8 mouse cellular contexts compared by ENCODE assay signal in genomic region chr8:64761430-64761829, GRCm38 (mm10). TPM values are rescaled to one million over a fixed set of nuclear protein-coding genes. Genes with fewer than 3 reads are reported as not detected.
DNase-seq lines count a peak whose midpoint lies in the region; ATAC-seq and TF ChIP-seq lines count a peak whose summit lies in the region.
"Had no signal": no experiment of that assay in that cellular context is flagged by ENCODE, and none has a peak within 500 bp of the region (broad histone marks: within the 10 kb centered on the region; RNA-seq: fewer than 3 reads in every experiment).

No protein-coding gene starts in this region.

- no peaks in the 10 kb centered on the region for H3K27me3 ChIP-seq in lung, embryonic 16.5 days (ENCODE audit: control insufficient read depth, insufficient read depth, low read depth, low read length)
- H3K27me3 ChIP-seq: midbrain, embryonic 12.5 days had no signal

- TF ChIP-seq CTCF in layer of hippocampus, adult 2 months (conservative IDR thresholded peaks at IDR 0.05): peak; percentile 74

- H3K4me3 ChIP-seq in layer of hippocampus, adult 2 months: no peak overlapping the region
- no peak overlapping the region for H3K4me3 ChIP-seq in lung, embryonic 16.5 days (ENCODE audit: low read length)
- H3K4me3 ChIP-seq: midbrain, embryonic 12.5 days had no signal

- WGBS in lung, embryonic 16.5 days: 73% methylated on average over 8 of the region's 8 CpGs

- peaks cover 7% of the 10 kb centered on the region; the same call in 1 of the 2 replicates for H3K36me3 ChIP-seq in lung, embryonic 16.5 days (ENCODE audit: control insufficient read depth, insufficient read depth, low read length)

- ATAC-seq in lung, embryonic 16.5 days (ENCODE audit: low read depth): peak; percentile 60; the same call in 1 of the 2 replicates

- no peak overlapping the region for H3K4me2 ChIP-seq in lung, embryonic 16.5 days (ENCODE audit: low read depth, low read length)
- H3K4me2 ChIP-seq: midbrain, embryonic 12.5 days had no signal

- H3K4me1 ChIP-seq in lung, embryonic 16.5 days (replicated peaks; ENCODE audit: control insufficient read depth, insufficient read depth, low read length): no peaks in the 10 kb centered on the region
- H3K4me1 ChIP-seq: midbrain, embryonic 12.5 days had no signal

- H3K27ac ChIP-seq in layer of hippocampus, adult 2 months: peak overlapping the region; percentile 34
- no peak overlapping the region for H3K27ac ChIP-seq in lung, embryonic 16.5 days (ENCODE audit: low read length)
- H3K27ac ChIP-seq: midbrain, embryonic 12.5 days had no signal

- peak; percentile 37 to 55 for DNase-seq in layer of hippocampus, adult 2 months (ENCODE audit: low spot score in 2 of 2)
- DNase-seq in layer of hippocampus, adult 9-11 months: no peak
- peak; percentile 56 to 60 for DNase-seq in adrenal gland, postnatal 36 days
- peak; percentile 54 to 61 for DNase-seq in cerebellum, postnatal 10 days
- no peak for DNase-seq in spleen, postnatal 10 days (ENCODE audit: low spot score in 2 of 2)
- DNase-seq in spleen, adult 12 weeks (ENCODE audit: low spot score): no peak

- H3K9me3 ChIP-seq in lung, embryonic 16.5 days (ENCODE audit: control insufficient read depth, low read length): no peaks in the 10 kb centered on the region
- H3K9me3 ChIP-seq: midbrain, embryonic 12.5 days had no signal

- H3K9ac ChIP-seq in lung, embryonic 16.5 days (ENCODE audit: low read length): no peak overlapping the region
- H3K9ac ChIP-seq: midbrain, embryonic 12.5 days had no signal

RNA-seq across cellular contexts. Expression of gene Msmo1, which starts 27.8 kb away (rescaled TPM):
- 10 to 100 TPM; 85.9 to 86.4 TPM for total RNA-seq in layer of hippocampus, adult 2 months (2021)
- 100 to 1,000 TPM; 255 to 286 TPM for total RNA-seq in adrenal gland, postnatal 36 days (2021)
- 44.1 and 47.5 TPM in 2 replicates for polyA plus RNA-seq in lung, embryonic 16.5 days (2015; fragmentation: Nextera tagmentation; extraction: Ambion mirVana)

Comparison
In these comparisons a context has a peak if more than half of its experiments do, and no peak if none do; other contexts are left out.
1. DNase-seq: peak in layer of hippocampus, adult 2 months (2 of 2), adrenal gland, postnatal 36 days (2 of 2) and cerebellum, postnatal 10 days (2 of 2); none in layer of hippocampus, adult 9-11 months (single experiment), spleen, postnatal 10 days (0 of 2) and spleen, adult 12 weeks (single experiment).